In genomic region chr3:89653231-89653954, GRCm38 (mm10) we compare ENCODE assay signal across 12 mouse cellular contexts.
DNase-seq lines count a peak whose midpoint lies in the region; ATAC-seq and TF ChIP-seq lines count a peak whose summit lies in the region.
"Had no signal": no experiment of that assay in that cellular context is flagged by ENCODE, and none has a peak within 500 bp of the region (broad histone marks: within the 10 kb centered on the region; RNA-seq: fewer than 3 reads in every experiment).

No protein-coding gene starts in this region.

- no peak overlapping the region for H3K9ac ChIP-seq in kidney, embryonic 14.5 days (ENCODE audit: low read depth, low read length)
- H3K9ac ChIP-seq: embryonic facial prominence, embryonic 15.5 days; heart, embryonic 13.5 days; liver, postnatal 0 days had no signal

- H3K9me3 ChIP-seq in kidney, embryonic 14.5 days (ENCODE audit: control insufficient read depth, low read length), result no peaks in the 10 kb centered on the region
- H3K9me3 ChIP-seq in midbrain, embryonic 10.5 days (replicated peaks), result no peaks in the 10 kb centered on the region
- H3K9me3 ChIP-seq: embryonic facial prominence, embryonic 15.5 days; heart, embryonic 13.5 days had no signal

- peak overlapping the region; percentile 47; the same call in 1 of the 2 replicates for H3K27ac ChIP-seq in kidney, embryonic 14.5 days (ENCODE audit: low read depth, low read length)
- peak overlapping the region; percentile 79 for H3K27ac ChIP-seq in midbrain, embryonic 10.5 days (replicated peaks)
- H3K27ac ChIP-seq in olfactory bulb, adult 2 months (ENCODE audit: insufficient read depth, low read depth, low read length), result peak overlapping the region; percentile 61; the same call in 1 of the 2 replicates
- H3K27ac ChIP-seq: embryonic facial prominence, embryonic 15.5 days; heart, embryonic 13.5 days had no signal

- H3K4me2 ChIP-seq in kidney, embryonic 14.5 days (replicated peaks; ENCODE audit: low read depth, low read length), result no peak overlapping the region
- H3K4me2 ChIP-seq: embryonic facial prominence, embryonic 15.5 days; heart, embryonic 13.5 days had no signal

- no peak for TF ChIP-seq POLR2A in olfactory bulb, adult 2 months (IDR thresholded peaks at IDR 0.05; ENCODE audit: insufficient read depth, low read depth, low read length)

- no peak for TF ChIP-seq CTCF in olfactory bulb, adult 2 months (IDR thresholded peaks at IDR 0.05; ENCODE audit: insufficient read depth, low read depth, low read length)

- no peaks in the 10 kb centered on the region for H3K36me3 ChIP-seq in kidney, embryonic 14.5 days (ENCODE audit: control insufficient read depth, insufficient read depth, low read length)
- no peaks in the 10 kb centered on the region for H3K36me3 ChIP-seq in midbrain, embryonic 10.5 days
- H3K36me3 ChIP-seq: embryonic facial prominence, embryonic 15.5 days; heart, embryonic 13.5 days had no signal

- DNase-seq in kidney, postnatal 10 days, result no peak
- DNase-seq in testis, postnatal 14 days (ENCODE audit: low spot score), result peak; percentile 52
- no peak for DNase-seq in testis, postnatal 10 days (ENCODE audit: low spot score)
- no peak for DNase-seq in midbrain, embryonic 10.5 days (ENCODE audit: low spot score)
- no peak for DNase-seq in kidney, adult 8-10 months
- DNase-seq: cerebellum, adult 2 months; liver, postnatal 0 days had no signal

- H3K4me1 ChIP-seq in kidney, embryonic 14.5 days (ENCODE audit: control insufficient read depth, insufficient read depth, low read length), result no peaks in the 10 kb centered on the region
- H3K4me1 ChIP-seq in midbrain, embryonic 10.5 days, result peaks cover 41% of the 10 kb centered on the region
- peaks cover 5% of the 10 kb centered on the region for H3K4me1 ChIP-seq in olfactory bulb, adult 2 months (ENCODE audit: control insufficient read depth, insufficient read depth, low read length)

- no peaks in the 10 kb centered on the region for H3K27me3 ChIP-seq in kidney, embryonic 14.5 days (ENCODE audit: control insufficient read depth, insufficient read depth, low read length)
- 0 out of 2 replicates have a peak, but pooled peaks cover 4% of the 10 kb centered on the region for H3K27me3 ChIP-seq in midbrain, embryonic 10.5 days (ENCODE audit: low read depth, poor library complexity, severe bottlenecking)
- H3K27me3 ChIP-seq: embryonic facial prominence, embryonic 15.5 days; heart, embryonic 13.5 days had no signal

- WGBS in kidney, embryonic 14.5 days, result 58% methylated on average over 12 of the region's 12 CpGs
- WGBS in midbrain, embryonic 10.5 days, result 74% methylated on average over 12 of the region's 12 CpGs
- 55% methylated on average over 12 of the region's 12 CpGs for WGBS in olfactory bulb, adult 2 months

- ATAC-seq in kidney, embryonic 14.5 days (ENCODE audit: low FRiP score, low TSS enrichment), result no peak
- no peak for ATAC-seq in erythroid progenitor cell, adult 5-6 weeks (replicated peaks; ENCODE audit: low FRiP score, poor library complexity, severe bottlenecking)
- ATAC-seq: liver, postnatal 0 days had no signal

- H3K4me3 ChIP-seq in kidney, embryonic 14.5 days (ENCODE audit: low read length), result no peak overlapping the region
- H3K4me3 ChIP-seq in midbrain, embryonic 10.5 days, result no peak overlapping the region
- H3K4me3 ChIP-seq in olfactory bulb, adult 2 months (ENCODE audit: insufficient read depth, low read depth, low read length), result no peak overlapping the region
- H3K4me3 ChIP-seq: embryonic facial prominence, embryonic 15.5 days; heart, embryonic 13.5 days had no signal
